Mouse (Mus musculus): ENCODE results near the gene Nipa1.

Nipa1 gene

GRCm38 (mm10) chr7:56010318-56011017, 9.3 kb downstream of the Nipa1 start:
- DNase-seq (ENCODE audit: low read depth, low spot score): no peak

DNA sequence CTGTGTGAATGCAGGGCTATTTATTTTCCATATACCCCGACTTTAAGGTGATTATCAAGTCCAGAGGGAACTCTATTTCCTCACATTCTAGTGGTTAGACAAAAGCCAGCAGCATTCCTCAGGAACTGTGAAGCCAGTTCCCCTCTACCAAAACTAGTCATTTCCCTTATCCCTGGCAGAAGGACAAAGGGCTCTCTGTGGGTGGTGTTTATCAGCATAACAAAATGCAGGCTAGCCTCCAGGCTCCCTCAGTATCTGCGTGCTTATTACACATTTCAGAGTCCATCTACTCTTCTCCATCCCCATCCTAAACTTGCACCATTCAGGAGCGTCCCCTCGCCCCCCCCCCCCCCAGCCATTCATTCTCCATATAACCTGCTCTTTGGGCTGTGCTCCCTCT, 20.8 kb downstream of the Nipa1 start:
- DNase-seq (ENCODE audit: low read depth, low spot score): no peak

DNA sequence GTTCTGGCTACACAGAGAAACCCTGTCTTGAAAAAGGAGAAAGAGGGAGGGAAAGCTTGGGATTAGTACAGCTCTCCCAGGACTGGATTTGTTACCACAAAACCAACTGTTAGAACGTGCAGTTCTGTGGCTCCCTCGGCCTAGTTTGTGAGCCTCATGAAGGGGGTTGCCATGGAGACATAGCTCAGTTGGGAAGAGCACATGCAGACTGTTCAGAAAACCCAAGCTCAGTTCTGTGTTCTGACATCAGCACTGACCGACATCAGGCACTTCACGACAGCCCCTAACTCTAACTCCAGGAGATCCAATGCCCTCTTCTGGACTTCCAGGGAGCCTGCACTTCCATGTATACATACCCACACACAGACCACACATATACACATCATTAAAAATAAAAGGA, 24.7 kb downstream of the Nipa1 start:
- DNase-seq (ENCODE audit: low read depth, low spot score): no peak

- DNase-seq (ENCODE audit: low read depth, low spot score): no peak
Measured at GRCm38 (mm10) chr7:55991858-55992257, 27.9 kb downstream of the Nipa1 start.

GRCm38 (mm10) chr7:55991129-55991528, 28.6 kb downstream of the Nipa1 start:
- no peak for DNase-seq (ENCODE audit: low read depth, low spot score)

- peak; percentile 62 for DNase-seq (ENCODE audit: low read depth, low spot score)
Measured at GRCm38 (mm10) chr7:55986526-55987214, 33.1 kb downstream of the Nipa1 start.

DNA sequence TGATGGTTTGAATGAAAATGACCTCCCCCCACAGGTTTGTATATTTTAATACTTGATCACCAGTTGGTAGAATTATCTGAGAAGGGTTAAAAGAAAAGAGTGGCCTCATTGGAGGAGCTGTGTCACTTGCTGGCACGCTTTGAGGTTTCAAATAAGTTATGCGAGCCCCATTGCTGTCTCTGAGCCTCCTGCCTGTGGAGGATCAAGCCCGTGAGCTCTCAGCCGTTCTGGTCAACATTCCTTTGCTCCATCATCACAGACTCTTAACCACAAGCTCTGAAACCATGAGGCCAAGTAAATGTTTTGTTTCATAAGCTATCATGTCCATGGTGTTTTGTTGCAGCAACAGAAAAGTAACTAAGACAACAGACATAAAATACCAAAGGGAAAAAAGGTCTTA, 35.0 kb downstream of the Nipa1 start:
- no peak for DNase-seq (ENCODE audit: low read depth, low spot score)

DNA sequence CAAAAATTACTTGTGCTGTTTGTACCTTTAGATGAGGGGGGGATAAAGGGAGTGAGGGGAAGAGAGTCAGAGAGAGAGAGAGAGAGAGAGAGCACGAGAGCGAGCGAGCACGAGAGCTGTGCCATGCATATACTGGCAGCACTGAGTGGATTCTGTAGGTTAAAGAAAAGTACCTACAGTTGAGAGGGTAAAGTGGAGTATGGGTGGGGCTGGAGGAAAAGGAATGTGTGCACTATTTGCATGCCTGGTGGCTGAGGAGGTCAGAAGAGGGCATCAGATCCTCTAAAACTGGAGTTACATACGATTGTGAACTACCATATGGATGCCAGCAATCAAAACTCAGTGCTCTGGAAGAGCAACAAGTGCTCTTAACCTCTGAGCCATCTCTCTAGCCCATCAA, 36.6 kb downstream of the Nipa1 start:
- no peak for DNase-seq (ENCODE audit: low read depth, low spot score)

GRCm38 (mm10) chr7:55982010-55982700, 37.6 kb downstream of the Nipa1 start:
- DNase-seq (ENCODE audit: low read depth, low spot score): no peak

GRCm38 (mm10) chr7:55981511-55981910, 38.2 kb downstream of the Nipa1 start:
- DNase-seq (ENCODE audit: low read depth, low spot score): no peak

DNA sequence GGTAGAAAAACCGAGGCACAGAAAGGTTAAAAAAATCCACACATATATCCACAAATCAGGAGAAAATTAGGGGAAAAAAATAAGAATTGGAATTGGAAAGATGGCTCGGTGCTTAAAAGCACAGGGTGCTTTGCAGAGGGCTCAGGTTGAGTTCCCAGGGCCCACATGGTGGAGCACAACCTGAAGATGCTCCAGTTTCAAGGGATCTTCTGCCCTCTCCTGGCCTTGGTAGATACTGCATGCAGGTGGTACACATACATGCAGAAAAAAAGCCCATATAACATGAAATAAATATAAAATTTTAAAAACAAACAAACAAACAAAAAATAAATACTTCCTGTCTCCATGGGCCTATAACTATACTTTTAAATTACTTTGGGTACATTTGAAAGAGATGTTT, 45.3 kb downstream of the Nipa1 start:
- no peak for DNase-seq (ENCODE audit: low read depth, low spot score)

GRCm38 (mm10) chr7:55969415-55969814, 50.3 kb downstream of the Nipa1 start:
- no peak for DNase-seq (ENCODE audit: low read depth, low spot score)

DNA sequence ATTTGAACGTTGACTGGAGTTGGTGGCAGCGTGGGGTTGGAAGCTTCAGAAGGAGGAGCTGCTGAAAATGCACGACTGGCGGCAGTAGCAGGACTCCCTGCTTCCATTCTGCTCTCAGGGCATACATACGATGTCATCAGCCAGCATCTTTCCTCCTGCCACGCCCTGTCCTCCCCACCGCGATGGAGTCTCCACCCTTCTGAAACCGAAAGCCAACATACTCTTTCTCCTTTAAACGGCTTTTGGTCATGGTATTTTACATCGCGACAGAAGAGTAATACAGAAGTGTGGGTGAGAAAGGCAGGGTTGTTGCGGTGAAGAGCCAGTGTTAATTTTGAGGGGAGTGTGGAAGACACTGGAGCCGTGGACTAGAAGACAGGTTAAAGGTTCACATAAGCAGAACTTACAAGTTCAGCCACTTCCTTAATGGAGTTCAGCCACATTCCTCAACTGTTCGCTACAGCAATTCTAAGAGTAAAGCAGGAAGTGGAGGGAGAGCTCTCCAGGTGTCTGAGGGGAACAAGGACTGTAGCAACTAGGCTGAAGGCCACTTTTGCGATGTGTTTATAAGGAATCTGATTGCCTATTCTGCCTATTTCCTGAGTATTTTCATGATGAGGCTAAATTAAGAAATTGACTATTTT, 51.4 kb downstream of the Nipa1 start:
- no peak for DNase-seq (ENCODE audit: low read depth, low spot score)

DNA sequence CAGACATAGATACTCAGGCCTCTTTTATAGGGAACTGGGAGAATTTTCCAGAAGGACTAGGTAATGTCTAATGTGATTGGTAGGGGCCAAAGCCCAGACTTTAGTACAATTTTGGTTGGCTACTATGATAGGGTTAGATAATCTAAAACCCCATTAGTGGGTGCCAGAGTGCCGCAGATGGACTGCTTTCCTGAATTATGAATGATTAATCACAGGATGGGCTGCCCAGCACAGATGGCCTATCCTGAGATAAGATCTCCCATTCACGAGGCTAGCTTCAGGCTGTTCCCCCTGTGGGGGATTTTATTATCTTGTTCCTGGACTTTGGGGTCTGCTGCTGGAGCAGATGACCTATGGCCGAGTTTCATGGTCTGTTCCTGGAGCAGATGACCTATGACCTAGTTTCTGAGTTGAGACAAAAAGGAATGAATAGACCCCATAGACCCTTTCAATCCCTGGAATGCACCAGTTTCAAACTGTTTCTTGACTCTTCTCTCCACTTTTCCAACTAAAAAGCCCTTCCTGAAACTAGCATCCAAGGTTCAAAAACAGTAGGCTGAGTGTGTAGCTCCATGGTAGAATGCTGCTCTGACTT, 52.8 kb downstream of the Nipa1 start:
- DNase-seq (ENCODE audit: low read depth, low spot score): no peak

GRCm38 (mm10) chr7:55962004-55962908, 57.5 kb downstream of the Nipa1 start, which contains the start of gene Nipa2:
Gene Nipa2, minus strand, starts transcription at chr7:55962476.
- DNase-seq (ENCODE audit: low read depth, low spot score): peak; percentile 85

DNA sequence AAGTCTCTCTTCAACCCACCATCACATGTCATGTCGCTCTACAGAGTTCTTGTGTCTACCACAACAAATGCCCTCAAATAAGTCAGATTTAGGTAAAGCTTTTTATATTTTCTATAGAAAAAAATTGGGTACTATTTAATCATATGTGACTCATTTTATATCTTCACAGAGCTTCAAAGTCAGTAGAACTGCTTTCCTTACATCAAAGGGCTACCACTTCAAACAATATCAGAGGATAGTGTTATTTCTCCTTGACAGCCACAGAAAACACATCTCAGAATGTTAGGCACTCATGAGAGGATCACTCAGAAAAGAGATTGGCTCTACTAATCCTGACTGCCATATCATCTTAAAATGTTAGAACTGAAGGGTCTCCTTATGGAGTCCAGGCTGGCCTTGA, 59.2 kb downstream of the Nipa1 start:
- no peak for DNase-seq (ENCODE audit: low read depth, low spot score)

GRCm38 (mm10) chr7:55959801-55960200, 60.0 kb downstream of the Nipa1 start:
- no peak for DNase-seq (ENCODE audit: low read depth, low spot score)

- no peak for DNase-seq (ENCODE audit: low read depth, low spot score)
Measured at GRCm38 (mm10) chr7:55957916-55958315, 61.8 kb downstream of the Nipa1 start.

GRCm38 (mm10) chr7:55957178-55957577, 62.6 kb downstream of the Nipa1 start:
- DNase-seq (ENCODE audit: low read depth, low spot score): no peak

GRCm38 (mm10) chr7:55956054-55956453, 63.7 kb downstream of the Nipa1 start:
- DNase-seq (ENCODE audit: low read depth, low spot score): no peak

GRCm38 (mm10) chr7:55938341-55938740, 81.4 kb downstream of the Nipa1 start:
- DNase-seq (ENCODE audit: low read depth, low spot score): no peak
